Mouse (Mus musculus) embryo, embryonic 10 days (tissue): ENCODE results near the gene Nit2.

Experiments
- DNase-seq: peaks from one replicate; pipeline ENCODE4 v3.0.0-alpha.2; 2015; ENCODE audit warnings: low spot score

Nit2 gene

GRCm38 (mm10) chr16:57162841-57163240, 4.3 kb downstream of the Nit2 start:
- DNase-seq = no peak

GRCm38 (mm10) chr16:57159835-57160234, 7.3 kb downstream of the Nit2 start:
- no peak for DNase-seq

GRCm38 (mm10) chr16:57157728-57158127, 9.4 kb downstream of the Nit2 start:
- no peak for DNase-seq

DNA sequence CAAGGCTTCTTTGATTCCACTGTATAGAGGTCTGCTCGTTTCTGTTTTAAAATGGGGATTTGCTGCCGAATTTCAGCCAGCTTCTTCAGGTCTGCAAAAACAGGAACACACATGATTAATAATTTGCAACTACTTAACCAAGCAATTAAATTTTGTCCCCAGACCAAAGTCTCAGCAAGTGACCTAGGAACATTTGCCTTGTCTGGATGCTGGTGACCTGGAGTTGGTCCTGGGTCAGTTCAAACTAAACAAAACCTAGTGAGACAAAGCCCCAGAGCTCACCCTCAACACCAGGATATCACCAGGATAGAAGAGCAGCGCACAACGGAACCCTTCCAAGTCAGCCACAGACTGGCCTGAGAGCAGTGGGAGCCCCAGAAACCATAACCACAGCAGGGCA, 10.1 kb downstream of the Nit2 start:
- DNase-seq = no peak

GRCm38 (mm10) chr16:57155899-57156298, 11.2 kb downstream of the Nit2 start:
- no peak for DNase-seq

DNA sequence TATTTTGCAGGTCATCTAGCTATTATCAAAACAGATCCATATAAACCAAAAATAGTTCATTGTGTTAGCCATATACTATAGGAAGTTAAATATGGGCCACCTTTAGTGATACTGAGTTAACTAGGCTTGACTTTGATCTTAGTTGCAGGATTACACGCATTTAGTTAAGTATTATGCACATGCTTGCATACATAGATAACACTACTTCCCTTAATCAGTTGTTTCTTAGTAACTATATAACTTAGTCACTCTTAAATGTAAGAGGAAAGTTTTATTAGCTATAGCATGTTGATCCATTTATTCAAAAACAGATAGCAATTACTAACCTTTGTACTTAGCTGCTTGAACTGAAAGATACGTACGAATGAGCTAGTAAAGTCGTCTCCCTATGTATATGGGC, 15.7 kb downstream of the Nit2 start:
- DNase-seq = no peak

- no peak for DNase-seq
Measured at GRCm38 (mm10) chr16:57144741-57145140, 22.4 kb downstream of the Nit2 start.

- no peak for DNase-seq
Measured at GRCm38 (mm10) chr16:57133611-57134010, 33.5 kb downstream of the Nit2 start.

- no peak for DNase-seq
Measured at GRCm38 (mm10) chr16:57132326-57132725, 34.8 kb downstream of the Nit2 start.

DNA sequence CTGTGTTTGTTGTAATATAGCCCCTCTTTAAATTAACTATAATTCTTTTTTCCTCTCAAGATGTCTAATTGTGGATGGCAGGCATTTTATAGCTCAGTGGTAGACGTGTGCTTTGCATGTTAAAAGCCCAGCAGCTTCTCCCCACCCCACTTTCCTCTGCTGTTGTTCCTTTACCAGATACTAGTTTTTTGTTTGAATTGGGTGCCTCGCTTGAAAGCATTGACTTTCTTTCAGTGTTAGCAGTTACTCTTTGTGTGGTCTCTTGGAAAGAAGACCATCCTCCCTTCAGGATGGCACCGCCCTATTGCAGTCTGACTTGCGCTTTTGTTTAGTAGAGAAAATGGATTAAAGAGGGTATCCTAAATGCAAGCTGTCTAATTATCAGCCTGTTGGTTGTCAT, 35.6 kb downstream of the Nit2 start:
- DNase-seq = peak; percentile 8

- DNase-seq = no peak
Measured at GRCm38 (mm10) chr16:57130752-57131400, 36.3 kb downstream of the Nit2 start.

DNA sequence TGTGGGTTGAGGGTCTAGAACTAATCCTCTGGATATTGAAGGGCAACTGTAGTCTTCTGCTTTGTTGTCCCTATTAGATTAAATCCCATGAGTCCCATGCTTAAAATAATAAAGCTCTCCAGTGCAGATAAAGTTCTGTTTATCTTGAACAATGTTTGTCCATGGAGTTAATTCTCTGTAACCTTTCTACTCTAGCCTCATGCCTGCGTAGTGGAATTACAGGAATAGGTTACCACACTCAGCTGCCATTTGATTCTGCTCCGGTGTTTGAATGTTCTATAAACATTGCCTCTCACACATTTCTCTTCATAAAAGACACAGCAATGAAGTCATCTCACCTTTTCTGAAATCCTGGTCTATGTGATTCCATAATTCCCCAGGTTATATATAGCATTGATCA, 39.3 kb downstream of the Nit2 start:
- no peak for DNase-seq

DNA sequence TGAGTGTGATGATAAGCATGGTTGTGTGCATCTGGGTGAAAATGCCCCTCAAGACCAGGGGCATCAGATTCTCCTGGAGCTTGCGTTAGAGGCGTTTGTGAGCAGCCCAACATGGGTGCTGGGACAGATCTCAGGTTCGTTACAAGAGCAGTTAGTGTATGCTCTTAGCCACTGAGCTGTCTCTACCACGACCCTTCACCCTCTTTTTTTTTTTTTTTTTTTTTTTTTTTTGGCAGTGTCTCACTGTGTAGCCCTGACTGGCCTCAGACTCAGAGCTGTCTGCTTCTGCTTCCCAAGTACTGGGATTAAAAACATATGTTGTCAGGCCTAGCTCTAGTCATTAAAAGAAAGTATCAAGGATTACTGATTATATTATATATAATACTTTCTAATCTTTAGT, 40.9 kb downstream of the Nit2 start:
- no peak for DNase-seq

GRCm38 (mm10) chr16:57122682-57123445, 44.3 kb downstream of the Nit2 start:
- DNase-seq = no peak

DNA sequence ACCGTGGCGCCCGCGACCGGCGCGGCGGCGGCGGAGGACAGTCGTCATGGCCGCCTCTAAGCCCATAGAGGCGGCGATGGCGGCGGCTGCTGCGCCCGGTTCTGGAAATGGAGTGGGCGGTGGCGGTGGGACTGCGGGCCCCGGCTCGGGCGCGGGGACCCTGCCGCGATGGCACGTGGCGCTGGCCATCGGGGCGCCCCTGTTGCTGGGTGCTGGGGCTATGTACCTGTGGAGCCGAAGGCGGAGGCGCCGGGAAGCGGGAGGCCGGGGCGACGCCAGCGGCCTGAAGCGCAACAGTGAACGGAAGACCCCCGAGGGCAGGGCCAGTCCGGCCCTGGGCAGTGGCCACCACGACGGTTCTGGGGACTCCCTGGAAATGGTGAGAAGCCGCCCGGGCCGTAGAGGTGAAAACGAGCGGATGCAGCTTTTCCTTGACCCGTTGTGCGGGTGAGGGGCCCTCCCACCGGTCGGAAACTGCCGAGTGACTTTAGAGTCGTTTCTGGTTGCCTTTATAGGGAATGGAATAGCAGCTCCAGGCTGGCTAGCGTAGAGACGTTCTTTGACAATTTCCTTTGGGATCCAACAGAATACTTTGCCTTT, 45.2 kb downstream of the Nit2 start:
- DNase-seq = peak; percentile 23

DNA sequence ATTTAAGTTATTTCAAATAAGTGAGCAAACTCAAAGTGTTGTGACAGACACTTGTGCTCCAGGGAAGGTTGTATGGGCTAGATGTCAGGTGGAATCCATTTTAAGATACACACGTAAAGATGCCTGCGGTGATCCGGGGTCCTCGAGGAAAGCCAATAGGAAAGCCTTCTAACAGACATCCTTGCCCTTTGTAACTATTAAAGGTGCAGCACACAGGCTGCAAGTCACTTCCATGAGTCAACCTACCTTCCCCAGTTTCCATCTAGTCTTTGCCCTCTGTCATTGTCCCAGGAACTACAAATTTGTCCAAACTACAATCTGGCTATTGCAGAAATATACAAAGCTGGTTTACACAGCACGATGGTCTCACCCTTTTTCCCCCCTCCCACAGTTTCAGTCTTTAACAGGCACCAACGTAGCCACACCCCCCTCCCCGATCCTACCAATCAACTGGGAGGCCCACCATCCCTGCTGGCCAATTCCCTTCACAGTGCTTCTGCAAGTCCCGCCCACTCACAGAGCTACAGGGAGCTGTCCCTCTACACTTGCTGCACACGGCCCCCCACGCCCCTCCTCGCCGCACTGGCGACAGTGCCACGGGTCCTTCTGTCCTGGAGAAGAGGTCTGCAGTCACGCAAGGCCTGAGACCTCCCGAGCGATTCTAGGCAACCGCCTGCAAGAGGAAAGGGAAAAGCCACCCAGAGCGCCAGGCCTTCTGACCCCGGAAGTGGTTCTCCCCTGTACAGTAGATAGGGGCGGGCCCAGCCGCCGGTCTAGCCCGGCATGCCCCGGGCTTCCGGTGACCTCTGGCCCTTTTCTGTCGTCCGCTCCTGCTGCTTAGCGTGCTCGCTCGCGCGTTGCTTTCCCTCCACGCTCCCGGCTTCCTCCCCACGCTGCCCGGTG, 46.0 kb downstream of the Nit2 start, which contains the start of gene Tomm70a:
TSS of gene Tomm70a (plus strand) at position 791 of the 903 bp plus-strand sequence.
- peak; percentile 97 for DNase-seq

DNA sequence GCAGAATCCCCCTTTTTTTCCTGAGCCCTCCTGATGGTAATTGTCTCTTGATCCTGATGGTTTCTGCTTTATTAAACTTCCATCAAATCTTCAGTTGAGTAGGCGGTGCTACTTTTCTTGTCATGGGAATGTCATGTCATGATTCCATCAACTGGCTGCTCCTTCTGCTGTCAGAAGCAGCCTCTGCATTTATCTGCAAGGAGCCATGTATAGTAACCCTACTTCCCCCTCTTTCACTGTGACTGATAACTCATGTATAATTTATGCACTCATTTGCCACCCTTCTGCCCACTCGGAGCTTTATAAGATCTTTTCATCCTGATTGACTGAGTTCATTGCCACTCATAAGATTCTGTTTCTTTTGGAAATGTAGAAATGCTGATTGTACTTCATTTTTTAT, 49.6 kb downstream of the Nit2 start:
- DNase-seq = no peak

- DNase-seq = peak; percentile 38
Measured at GRCm38 (mm10) chr16:57116066-57116465, 51.1 kb downstream of the Nit2 start.
